Mouse (Mus musculus) retina, adult 2 months (tissue): ENCODE measurements around the gene Etl4.

Experiments
- DNase-seq: peaks from one replicate; pipeline ENCODE4 v3.0.0-alpha.2; 2012; ENCODE audit warnings: low read depth, low spot score

Gene Etl4

DNA sequence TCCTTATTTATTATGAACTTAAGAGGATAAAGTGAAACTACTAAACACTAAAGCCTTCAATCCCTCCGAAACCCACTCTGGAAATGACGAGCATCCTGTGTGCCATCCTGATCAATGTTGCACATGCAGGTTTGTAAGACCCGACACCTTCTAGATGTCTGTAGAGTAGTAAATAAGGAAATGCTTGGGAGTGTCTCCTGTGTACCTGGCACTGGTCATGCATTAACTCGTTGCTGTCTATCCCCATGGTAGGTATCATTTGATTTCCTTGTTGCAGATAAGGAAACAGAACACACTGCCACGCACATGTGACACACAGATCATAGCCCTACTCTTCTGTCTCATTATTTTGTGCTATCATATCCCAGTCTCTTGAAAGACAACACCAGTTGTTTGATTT lies 851.7 kb downstream of the Etl4 start:
- no peak for DNase-seq

DNA sequence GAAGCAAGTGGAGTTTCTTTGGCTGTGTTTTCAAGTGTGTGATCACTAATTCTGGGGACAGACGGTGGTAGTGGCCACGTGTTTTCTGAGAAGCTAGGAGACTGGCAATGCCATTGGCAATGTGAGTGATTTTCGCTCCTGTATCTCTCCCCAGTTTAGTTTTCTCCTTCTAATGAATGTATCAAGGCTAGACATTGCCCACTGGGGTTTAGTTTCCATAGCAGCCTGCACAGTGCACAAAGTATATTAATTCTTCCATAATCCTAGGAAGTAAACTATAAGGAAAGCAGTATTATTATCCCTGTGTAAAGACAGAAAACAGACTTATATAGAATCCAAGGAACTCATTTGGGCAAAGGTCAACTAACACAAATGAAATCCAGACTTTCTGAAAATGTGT lies 852.2 kb downstream of the Etl4 start:
- DNase-seq: no peak

DNA sequence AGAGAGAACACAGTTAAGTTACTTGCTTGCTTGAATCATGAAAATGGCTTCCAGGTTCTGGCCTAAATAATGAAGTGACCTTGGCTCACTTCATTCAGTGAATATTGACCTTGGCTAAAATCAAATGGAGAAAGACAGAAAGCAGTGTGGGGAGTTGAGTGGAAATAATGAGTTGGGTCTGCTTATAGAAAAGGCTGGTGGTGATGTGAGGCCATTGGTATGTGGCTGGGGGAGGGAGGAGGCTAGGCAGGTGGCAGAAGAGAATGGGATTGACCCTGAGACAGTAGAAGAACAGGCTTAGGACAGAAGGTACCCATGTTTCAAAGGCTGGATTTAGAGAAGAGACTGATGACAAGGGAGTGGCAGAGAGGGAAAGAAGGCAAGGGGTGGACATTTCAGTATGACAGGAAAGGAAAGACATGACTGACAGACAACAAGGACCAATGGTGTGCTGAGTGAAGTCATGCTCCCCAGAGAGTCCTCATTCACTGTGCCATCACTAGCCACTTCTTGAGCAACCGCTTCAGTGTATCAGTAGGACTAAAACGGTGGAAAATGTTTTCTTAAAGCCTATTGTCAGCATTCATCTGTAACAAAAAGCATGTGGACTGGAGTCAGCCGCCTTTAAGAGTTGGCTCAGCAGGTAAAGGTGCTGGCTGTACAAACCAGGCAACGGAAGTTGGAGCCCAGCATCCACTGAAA lies 854.1 kb downstream of the Etl4 start:
- DNase-seq: no peak

DNA sequence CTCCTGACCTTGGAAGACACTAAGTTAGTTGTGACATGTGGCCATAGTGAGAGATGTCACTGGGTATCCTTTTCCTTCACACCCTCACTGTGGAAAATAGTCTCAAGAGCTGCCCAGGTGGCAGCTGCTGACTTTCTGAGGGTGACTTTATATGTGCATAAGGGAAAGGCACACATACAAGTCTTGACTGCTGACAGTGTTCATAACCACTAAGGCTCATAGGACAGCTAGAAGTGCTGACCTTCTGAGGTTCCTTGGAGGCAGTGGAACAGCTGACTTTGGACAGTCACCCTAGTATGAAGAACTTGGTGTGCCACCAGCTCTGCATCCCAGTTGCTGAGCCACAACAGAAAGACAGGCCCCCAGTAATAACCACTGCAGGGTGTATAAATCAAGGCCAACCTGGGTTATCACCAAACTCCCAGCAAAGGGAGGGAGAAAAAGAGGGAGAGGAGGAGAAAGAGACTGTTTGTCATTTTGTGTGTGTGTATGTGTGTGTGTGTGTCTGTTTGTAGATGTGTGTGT lies 855.0 kb downstream of the Etl4 start:
- DNase-seq: no peak

DNA sequence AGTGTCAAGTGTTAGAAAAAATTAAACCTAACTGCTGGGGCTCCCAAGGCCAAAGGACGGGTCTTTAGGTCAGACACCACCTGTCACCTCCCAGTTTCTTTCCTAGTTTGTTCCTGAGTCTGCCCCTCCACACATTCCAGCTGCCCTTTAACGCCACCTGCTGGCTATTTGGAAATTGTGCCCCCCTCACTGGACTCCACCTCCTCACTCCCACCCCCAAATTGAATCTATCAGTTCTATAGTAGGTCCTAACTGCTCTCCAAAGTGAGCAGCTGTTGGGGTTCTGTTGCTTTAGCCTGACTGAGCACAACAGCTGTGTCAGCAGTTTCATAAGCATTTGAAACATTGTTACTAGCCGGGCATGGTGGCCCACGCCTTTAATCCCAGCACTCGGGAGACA lies 859.1 kb downstream of the Etl4 start:
- no peak for DNase-seq

DNA sequence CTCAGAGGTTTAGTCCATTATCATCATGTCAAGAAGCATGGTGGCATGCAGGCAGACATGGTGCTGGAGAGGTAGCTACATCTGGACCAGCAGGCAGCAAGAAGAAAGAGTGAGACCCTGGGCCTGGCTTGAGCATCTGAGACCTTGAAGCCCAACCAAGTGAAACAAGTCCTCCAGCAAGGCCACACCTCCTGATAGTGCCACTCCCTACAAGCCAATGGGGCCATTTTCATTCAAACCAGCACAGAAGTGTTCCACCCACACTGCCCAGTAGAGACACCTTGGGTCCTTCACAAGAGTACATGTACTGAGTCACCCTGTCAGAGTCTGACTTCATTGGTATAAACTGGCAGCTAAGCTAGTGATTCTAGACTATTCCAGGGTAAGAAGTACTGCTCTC lies 860.6 kb downstream of the Etl4 start:
- no peak for DNase-seq

DNA sequence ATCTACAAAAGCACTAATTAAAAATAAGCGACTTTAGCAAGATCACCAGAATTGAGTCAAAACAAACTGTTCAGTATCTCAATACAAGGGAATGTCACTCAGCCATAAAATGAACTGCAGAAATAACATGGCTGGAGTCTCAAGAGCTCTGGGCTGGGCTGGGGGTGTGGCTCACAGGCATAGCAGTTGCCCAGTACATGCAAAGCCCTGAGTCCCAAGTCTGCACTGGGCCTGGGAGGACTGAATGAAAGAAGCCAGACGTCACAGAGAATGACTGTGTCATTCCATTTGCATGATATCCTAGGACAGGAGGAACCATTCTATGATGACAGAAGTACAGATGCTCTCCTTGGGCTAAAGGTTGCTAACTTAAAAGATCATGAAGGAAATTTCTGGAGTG lies 864.9 kb downstream of the Etl4 start:
- DNase-seq: no peak

DNA sequence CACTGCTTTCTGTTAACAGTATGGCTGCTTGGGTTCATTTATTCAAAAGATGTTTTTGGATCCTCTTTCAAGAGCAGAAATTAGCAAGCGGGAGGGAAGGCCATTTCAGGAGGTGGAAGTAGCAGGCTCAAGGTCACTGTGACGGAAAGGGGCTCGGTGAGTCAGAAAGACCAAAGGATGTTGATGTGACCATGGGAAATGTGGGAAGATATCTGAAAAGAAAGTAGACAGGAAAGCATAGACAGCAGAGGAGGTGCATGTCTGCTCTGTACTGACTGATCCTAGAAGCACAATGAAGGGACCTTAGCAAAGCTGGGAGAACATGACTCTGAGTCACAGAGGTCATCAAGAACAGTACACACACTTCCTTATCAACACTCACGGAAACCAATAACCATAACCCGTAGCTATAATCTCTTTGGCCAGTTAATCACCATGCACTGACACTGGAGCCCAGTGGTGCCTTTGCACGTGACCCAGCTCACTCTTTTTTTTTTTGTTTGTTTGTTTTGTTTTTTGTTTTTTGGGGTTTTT lies 866.7 kb downstream of the Etl4 start:
- no peak for DNase-seq

DNA sequence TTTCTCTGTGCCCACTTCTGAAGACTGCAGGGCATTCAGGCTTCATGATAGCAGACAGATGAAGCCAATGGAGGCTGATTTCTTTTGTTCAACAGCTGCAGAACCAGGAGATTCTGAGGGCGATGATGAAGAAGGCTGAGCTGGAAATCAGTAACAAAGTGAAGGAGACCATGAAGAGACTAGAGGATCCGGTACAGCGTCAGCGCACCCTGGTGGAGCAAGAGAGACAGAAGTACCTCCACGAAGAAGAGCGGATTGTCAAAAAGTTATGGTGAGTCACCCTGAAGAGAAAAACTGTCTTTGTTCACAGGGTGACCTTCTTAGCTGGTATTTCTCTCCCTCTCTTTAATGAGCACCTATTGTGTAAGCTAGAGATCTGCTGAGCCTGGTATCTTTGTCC lies 868.4 kb downstream of the Etl4 start:
- no peak for DNase-seq

DNA sequence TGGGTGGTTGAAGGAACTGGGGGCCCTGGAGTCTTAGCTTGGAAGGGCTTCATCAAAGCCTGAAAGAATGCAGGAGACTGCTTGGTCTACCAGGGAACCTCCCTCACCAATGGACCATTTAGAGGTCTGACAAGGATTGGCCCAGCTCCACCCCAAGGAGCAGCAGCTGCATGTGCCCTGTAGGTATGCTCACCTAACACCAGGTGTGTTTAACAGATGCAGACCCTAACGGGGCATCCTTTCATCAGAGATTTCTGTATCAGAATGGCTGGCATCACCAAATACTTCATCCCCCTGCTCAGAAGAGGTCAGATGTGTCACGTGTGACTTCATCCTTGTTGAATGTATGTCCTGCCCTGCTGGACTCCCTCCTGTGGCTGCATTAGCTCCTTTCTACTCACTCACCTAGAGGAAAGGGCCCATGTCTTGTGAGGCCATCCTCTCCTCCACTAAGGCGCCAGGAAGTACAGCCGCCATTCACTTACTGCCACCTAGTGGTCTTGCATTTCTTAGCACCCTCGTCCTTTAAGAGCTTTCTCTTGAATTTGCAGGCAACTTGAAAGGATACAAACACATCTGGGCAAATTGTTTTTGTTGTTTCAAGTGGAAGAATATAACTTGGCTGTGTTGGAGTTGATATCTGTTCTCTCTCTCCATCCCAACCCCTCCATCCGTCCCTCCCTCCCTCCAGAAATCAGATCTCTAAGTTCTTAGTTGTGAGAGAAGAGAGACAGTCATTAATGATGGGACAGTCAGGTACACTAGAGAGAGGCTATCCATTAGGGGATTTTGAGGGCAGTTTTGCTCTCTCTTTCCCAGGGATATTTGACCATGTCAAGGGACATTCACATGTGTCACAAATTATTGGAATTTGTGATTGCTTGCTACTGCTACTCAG lies 870.2 kb downstream of the Etl4 start:
- peak; percentile 26 for DNase-seq

DNA sequence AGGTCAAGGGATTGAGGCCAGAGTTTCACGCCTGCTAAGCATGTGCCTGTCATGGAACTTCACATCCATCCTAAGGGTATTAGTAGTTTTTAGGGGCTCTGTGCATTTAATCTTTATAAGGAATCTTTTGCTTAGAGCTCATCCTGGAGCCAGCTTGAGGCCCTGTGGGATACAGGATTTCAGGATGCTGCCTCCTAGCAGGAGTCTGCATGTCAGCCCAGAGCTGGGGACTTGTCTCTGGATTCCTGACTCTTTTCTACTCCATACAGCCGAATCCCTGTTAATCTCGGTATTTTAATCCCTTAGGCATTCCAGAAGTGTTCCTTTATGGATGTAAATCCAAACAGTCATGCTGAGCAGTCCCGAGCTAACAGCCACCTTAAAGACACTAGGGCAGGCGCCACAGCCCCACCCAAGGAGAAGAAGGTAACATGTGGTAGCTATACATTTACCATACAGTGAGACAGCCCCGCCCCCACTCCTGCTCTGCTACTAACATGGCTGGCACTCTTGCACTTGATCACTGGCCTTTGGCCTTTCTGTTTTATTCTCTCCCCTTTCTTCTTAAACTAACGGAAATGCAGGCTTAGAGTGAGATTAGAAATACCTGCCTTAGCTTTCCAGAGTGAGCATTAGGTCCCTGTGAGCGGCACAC lies 891.8 kb downstream of the Etl4 start:
- no peak for DNase-seq

DNA sequence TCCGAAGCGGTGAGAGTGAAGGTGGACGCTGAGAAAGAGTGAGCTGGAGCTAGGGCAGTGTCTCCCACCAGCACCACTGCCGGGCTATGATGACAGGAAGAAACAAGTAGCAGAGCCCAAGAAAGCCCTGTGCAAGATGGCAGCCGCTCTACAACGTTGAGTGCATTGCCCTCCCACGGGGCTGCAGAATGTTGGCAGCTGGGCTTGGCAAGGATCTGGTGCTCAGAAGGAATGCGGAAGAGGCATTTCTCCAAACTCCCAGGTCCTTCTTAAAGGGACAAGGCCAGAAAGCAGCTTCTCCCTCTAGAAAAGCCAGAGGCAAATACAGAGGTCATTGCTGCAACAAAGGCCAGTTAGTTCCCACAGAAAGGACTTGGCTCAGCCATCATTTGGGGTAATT lies 901.9 kb downstream of the Etl4 start:
- no peak for DNase-seq

DNA sequence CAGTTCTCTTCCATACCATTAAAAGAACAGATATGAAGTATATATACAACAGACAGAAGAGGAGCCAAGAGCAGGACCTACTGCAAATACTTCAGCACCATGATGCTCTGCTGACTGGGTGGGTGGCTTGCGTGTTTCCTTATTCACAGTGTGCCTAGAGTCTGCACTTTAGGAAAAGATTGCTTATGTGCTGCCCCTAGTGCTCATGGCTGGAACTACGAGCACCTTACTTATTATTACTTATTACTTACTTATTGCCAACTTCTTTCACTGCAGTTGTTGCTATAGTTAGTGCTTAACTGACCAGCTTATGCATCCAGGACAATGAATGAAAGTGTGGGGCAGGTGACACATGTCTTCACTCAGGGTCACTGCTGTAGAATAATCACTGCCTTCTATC lies 904.4 kb downstream of the Etl4 start:
- no peak for DNase-seq

DNA sequence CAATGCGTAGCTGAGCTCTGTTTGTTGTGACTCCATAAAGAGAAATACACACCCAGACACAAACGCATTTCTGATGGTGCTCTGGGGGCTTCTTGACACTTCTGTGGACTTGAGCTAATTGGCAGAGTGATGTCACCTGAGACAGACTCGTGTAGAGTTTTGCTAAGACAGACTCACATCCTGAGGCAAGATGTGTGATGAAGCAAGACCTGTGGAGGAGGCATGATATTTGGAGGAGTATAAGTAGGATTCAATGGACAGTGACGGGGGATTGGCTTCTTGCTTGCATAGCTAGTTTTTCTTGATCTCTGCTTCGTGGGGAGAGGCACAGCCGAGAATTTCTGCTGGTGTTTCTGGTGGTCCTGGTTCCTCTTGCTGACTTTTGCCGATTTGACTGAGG lies 908.6 kb downstream of the Etl4 start:
- no peak for DNase-seq

DNA sequence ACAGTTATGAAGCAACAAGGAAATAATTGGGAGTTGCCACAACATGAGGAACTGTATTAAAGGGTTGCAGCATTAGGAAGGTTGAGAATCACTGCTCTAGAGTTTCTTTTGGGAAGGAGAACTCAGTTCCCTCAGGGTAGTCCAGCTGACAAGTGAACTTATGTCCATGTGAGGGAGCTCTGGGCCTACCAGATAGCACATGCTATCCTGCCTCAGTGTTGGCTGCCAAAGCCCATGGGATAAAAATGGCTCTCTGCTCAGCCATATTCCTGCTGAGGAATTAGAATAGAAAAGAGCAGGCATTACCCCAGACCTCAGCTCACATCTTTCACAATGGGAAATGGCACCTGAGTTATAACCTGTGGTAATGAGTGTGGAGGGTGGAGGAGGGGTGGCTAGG lies 916.7 kb downstream of the Etl4 start:
- DNase-seq: no peak

DNA sequence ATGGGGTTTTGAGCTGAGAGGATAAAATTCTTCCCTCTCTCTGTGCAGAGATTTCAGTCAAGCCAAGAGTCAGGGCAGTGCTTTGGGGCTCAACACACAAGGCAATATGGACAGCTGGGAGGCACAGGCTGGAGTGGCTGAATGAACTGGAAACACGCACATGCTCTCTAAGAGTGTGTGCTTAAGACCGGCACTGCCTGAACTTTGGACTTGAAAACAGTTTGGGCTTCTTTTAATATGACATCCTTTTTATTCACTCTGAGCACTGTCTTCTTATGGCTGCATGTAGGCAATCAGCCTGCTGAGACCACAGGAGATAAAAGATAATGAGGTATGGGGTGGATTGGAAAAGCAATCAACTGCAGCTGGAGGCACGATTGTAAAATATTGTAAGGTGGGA lies 921.3 kb downstream of the Etl4 start:
- DNase-seq: no peak

DNA sequence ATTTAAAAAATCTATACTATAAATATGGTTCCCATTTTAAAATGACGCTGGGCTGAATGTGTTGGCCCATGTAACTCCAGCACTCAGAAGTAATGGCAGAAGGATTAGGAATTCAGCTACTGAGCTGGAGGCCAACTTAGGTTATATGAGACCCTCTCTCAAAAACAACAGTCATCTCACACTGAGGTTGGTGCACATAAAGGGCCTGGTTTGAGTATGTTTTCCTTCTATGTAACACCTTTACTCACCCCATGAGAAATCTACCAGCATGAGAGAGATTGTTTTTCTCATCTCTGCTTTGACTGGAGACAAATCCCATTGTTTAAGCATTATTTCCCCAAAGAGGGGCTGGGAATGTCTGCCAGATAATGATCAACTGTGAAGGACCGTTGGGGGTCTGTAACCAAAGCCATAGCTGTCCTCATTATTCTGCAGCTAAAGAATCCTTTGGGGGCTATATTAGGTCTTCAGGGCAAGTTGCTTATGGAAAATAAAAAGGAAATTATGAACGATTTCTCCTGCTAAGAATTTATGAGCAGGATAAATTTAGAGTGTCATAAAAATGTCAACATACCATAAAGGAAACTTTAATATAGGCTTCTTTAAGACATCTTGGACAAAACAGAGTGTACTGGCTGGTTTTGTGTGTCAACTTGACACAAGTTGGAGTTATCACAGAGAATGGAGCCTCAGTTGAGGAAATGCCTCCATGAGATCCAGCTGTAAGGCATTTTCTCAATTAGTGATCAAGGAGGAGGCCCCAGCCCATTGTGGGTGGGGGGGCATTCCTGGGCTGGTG lies 922.2 kb downstream of the Etl4 start:
- DNase-seq: no peak

DNA sequence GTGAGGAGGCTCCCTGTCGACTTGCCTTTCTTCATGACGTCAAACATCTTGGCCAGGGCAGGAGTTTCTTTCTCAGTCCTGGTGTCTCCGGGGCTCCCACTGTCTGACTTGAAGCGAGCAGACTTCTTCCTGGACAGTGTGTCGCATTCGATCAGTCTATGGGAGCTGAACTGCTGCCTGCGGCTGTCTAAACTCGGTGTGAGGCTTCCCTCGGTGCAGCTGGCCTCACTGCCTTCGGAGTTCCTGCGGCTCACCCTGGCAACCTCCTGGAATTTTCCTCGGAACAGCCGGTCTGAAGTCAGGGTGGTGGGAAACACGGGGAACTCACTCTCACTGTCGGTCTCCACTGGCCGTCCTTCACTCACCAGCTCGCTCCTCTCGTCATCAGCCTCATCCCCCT lies 939.8 kb downstream of the Etl4 start:
- no peak for DNase-seq
